Mouse (Mus musculus) hindbrain, embryonic 15.5 days (tissue): ENCODE results near the gene Fut1. TPM values are rescaled to one million over a fixed set of nuclear protein-coding genes. Genes with fewer than 3 reads are reported as not detected.
A peak's percentile ranks its signal among the peaks of the same experiment; 100 is the strongest.

Source experiments
- ATAC-seq: fragments of 200-750 bp; cut with Nextera tagmentation; 2 replicates; pipeline ENCODE4 v1.8.0; 2017; ENCODE audit warnings: low read depth, moderate number of reproducible peaks, moderate TSS enrichment; ENCODE audit not compliant: low FRiP score
- H3K27ac ChIP-seq: fragments of 300-500 bp; sonication (generic); replicated peaks from 2 replicates; pipeline ENCODE4 v1.5.1; 2015; ENCODE audit warnings: mild to moderate bottlenecking, inconsistent platforms
- H3K27me3 ChIP-seq: fragments of 300-500 bp; sonication (generic); 2 replicates; pipeline ENCODE4 v1.6.1; 2015; ENCODE audit warnings: control low read depth, inconsistent platforms
- H3K36me3 ChIP-seq: fragments of 300-500 bp; sonication (generic); 2 replicates; pipeline ENCODE4 v1.6.1; 2015; ENCODE audit warnings: control low read depth, inconsistent platforms
- H3K4me1 ChIP-seq: fragments of 300-500 bp; sonication (generic); replicated peaks from 2 replicates; pipeline ENCODE4 v1.6.1; 2015; ENCODE audit warnings: control low read depth, inconsistent platforms
- H3K4me2 ChIP-seq: fragments of 300-500 bp; sonication (generic); 2 replicates; pipeline ENCODE4 v1.6.1; 2015; ENCODE audit warnings: moderate library complexity, mild to moderate bottlenecking, inconsistent platforms
- H3K4me3 ChIP-seq: fragments of 300-500 bp; sonication (generic); 2 replicates; pipeline ENCODE4 v1.5.1; 2015; ENCODE audit warnings: mild to moderate bottlenecking, inconsistent platforms
- H3K9ac ChIP-seq: fragments of 300-500 bp; sonication (generic); 2 replicates; pipeline ENCODE4 v1.6.1; 2015; ENCODE audit warnings: inconsistent platforms
- H3K9me3 ChIP-seq: fragments of 300-500 bp; sonication (generic); 2 replicates; pipeline ENCODE4 v1.6.1; 2016; ENCODE audit warnings: control low read depth, inconsistent platforms
- WGBS: fragments of 180-500 bp; shearing (Covaris S2); methylation state at CpG from one replicate; pipeline ENCODE4 v1.1.7; 2015; 5-methylcytosine and 5-hydroxymethylcytosine counted together
- polyA plus RNA-seq: library from polyadenylated mRNA; unstranded; fragments of >200 nt; fragmentation: Nextera tagmentation; extraction: Ambion mirVana; gene quantifications from 2 replicates; pipeline ENCODE4 v1.2.1, GENCODE M21; 2015

The Fut1 gene
- polyA plus RNA-seq, 1 experiment from 2014 or later = not detected

DNA sequence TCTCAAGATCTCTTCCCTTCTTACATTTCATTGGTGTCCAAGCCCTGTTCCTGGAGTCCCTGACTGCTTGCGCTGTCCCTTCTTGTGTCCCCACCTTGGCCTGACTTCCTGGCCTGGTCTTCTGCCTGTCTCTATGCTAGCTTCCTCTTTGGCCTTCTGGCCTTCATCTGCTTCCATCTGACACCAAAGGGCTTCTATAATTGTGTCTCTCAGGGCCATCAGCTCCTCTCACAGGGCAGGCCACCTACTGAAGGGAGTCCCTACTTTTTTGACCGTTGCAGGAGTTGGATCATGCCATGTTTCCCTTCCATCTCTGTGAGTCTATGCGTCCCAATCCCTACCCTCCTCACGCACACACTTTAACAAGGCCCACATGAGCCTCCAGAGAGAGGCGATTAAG, 27.2 kb upstream of the Fut1 start:
- Histone ChIP-seq H3K4me3 (no peak overlapping the region), H3K27ac (peak overlapping the region; percentile 82), H3K36me3 (0 out of 2 replicates have a peak, but pooled peaks cover 4% of the 10 kb centered on the region), H3K9me3 (no peaks in the 10 kb centered on the region), H3K9ac (no peak overlapping the region), H3K4me2 (no peak overlapping the region; the same call in 1 of the 2 replicates), H3K27me3 (no peaks in the 10 kb centered on the region), H3K4me1 (peaks cover 9% of the 10 kb centered on the region)
- WGBS = 98% methylated on average over 5 of the region's 5 CpGs
- no peak for ATAC-seq

DNA sequence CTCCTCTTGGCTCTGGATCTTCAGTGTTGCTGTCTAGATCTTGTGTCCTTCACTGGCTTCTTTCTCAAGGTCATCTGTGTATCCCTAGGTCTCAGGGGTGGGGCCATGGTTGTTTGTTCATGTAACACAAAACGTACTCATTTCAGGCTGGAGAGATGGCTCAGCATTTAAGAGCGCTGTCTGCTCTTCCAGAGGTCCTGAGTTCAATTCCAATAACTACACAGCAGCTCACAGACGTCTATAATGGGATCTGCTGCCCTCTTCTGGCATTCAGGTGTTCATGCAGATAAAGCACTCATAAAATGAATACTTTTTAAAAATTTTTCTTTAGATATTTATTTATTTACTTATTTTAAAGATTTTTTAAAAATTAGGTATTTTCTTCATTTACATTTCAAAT, 26.2 kb upstream of the Fut1 start:
- WGBS = 63% methylated on average over 3 of the region's 3 CpGs
- Histone ChIP-seq H3K36me3 (no peaks in the 10 kb centered on the region), H3K4me3 (no peak overlapping the region), H3K9me3 (no peaks in the 10 kb centered on the region), H3K27me3 (no peaks in the 10 kb centered on the region), H3K9ac (no peak overlapping the region), H3K4me2 (no peak overlapping the region), H3K4me1 (peaks cover 9% of the 10 kb centered on the region), H3K27ac (no peak overlapping the region)
- ATAC-seq = no peak

DNA sequence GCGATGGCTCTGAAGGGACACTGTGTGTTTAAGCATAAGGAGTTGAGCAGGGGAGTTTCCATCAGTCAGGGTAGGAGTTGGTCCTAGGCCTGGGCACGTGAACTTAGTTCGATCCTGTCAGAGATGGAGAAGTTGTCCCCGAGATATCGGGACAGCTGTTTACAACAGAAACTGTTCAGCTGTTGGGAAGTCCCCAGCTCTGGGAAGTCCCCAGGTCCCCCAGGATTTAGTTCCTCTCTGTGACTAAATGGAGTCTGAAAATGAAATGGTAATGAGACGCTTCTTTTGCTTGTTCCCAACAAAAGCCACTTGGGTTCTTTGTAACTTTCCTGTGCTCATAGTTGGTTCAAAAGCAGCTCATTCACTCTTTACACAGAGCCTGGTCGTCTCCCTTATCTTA, 25.2 kb upstream of the Fut1 start:
- Histone ChIP-seq H3K4me3 (no peak overlapping the region), H3K36me3 (no peaks in the 10 kb centered on the region), H3K9me3 (no peaks in the 10 kb centered on the region), H3K9ac (no peak overlapping the region), H3K4me2 (no peak overlapping the region), H3K4me1 (peaks cover 9% of the 10 kb centered on the region), H3K27ac (no peak overlapping the region), H3K27me3 (no peaks in the 10 kb centered on the region)
- whole genome bisulfite sequencing = 76% methylated on average over 7 of the region's 7 CpGs
- ATAC-seq = no peak

DNA sequence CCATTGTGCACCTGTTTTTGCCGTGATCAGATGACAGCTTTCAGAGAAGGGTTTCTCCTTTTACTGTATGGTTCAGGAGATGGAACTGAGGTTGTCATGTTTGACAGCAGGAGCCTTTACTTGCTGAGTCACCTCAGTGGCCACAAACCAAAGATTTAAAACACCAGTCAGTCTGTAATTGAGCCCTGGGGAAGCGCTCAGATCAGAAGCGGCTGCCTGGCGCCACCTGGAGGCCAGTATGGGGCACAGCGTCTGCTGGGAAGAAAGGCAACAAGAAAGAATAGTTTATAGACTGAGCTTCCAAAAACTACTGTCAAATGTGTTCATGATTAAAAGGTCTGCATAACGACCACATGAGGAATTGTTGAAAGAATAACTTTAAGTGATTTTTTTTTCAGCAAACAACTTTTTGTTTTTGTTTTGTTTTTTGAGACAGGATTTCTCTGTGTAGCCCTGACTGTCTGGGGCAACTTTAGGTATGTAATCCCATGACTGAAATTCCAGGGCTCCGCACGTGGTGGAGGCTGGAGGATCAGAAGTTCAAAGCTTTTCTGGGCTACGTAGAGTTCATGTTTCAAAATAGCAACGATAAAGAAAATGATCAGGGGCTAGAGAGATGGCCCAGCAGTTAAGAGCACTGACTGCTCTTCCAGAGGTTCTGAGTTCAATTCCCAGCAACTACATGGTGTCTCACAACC, 23.8 kb upstream of the Fut1 start:
- H3K36me3 ChIP-seq = no peaks in the 10 kb centered on the region
- no peak overlapping the region for H3K9ac ChIP-seq
- H3K27ac ChIP-seq = no peak overlapping the region
- peaks cover 9% of the 10 kb centered on the region for H3K4me1 ChIP-seq
- no peak for ATAC-seq
- no peak overlapping the region for H3K4me3 ChIP-seq
- no peak overlapping the region for H3K4me2 ChIP-seq
- no peaks in the 10 kb centered on the region for H3K27me3 ChIP-seq
- H3K9me3 ChIP-seq = no peaks in the 10 kb centered on the region
- WGBS = 24% methylated on average over 10 of the region's 10 CpGs

DNA sequence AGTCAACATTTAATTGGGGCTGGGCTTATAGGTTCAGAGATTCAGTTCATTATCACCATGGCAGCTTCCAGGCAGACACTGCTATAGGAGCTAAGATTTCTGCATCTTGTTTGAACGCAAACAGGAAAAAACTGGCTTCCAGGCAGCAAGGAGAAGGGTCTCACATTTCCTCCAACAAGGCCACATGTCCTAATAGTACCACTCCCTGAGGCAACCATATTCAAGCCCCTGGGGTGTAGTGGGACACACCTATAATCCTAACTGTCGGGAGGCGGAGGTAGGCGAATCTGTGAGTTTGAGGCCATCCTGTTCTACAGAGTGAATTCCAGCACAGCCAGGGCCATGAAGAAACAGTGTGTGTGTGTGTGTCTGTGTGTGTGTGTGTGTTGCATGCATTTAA, 21.9 kb upstream of the Fut1 start:
- WGBS = 92% methylated on average over 4 of the region's 4 CpGs
- no peak for ATAC-seq

DNA sequence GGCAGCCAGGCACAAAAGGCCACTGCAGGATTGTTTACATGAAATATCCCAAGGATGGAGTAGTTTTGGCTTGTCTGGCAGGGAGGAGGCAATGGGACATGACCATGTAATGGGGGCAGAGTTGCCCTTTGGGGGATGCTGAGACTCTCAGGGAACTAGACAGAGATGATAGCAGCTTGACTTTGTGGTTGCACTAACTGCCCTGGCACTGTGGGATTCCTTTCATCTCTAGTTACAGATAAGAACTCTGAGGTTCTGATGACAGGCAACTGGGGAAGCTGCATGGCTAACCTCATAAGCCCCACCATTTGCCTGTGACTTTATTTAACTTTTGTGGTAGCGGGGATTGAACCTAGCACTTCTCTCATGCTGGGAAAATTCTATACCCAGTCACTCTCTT, 21.0 kb upstream of the Fut1 start:
- Histone ChIP-seq H3K9me3 (no peaks in the 10 kb centered on the region), H3K4me3 (no peak overlapping the region), H3K27ac (no peak overlapping the region), H3K36me3 (no peaks in the 10 kb centered on the region), H3K4me2 (no peak overlapping the region), H3K9ac (no peak overlapping the region), H3K27me3 (no peaks in the 10 kb centered on the region), H3K4me1 (no peaks in the 10 kb centered on the region)
- no peak for ATAC-seq
- 95% methylated on average over 1 of the region's 1 CpGs for WGBS

More for the DNA sequence above, 21.9 kb upstream of the Fut1 start:
- H3K27ac ChIP-seq = no peak overlapping the region
- H3K9me3 ChIP-seq = no peaks in the 10 kb centered on the region
- H3K27me3 ChIP-seq = no peaks in the 10 kb centered on the region
- H3K4me2 ChIP-seq = no peak overlapping the region
- no peaks in the 10 kb centered on the region for H3K36me3 ChIP-seq
- H3K4me3 ChIP-seq = no peak overlapping the region
- H3K4me1 ChIP-seq = no peaks in the 10 kb centered on the region
- no peak overlapping the region for H3K9ac ChIP-seq

DNA sequence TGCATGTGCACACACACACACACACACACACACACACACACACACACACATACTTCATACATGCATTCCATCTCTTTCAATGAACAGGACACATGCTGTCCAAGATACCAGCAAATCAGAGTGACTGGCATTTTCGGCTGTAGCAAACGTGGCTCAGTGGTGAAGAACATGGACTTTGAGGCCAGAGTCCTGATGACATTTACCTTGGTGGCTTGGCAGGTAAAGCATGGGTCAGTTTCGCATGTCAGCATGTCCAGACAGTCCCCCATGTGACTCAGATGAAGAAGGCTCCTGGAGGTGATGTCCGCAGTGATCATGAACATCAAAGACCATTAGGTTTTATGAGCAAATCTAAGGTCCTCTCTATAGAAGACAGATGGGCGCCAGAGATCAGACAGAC, 20.1 kb upstream of the Fut1 start:
- H3K27ac ChIP-seq = no peak overlapping the region
- no peaks in the 10 kb centered on the region for H3K27me3 ChIP-seq
- no peaks in the 10 kb centered on the region for H3K4me1 ChIP-seq
- ATAC-seq = no peak
- 95% methylated on average over 5 of the region's 5 CpGs for WGBS
- no peaks in the 10 kb centered on the region for H3K36me3 ChIP-seq
- no peak overlapping the region for H3K4me3 ChIP-seq
- H3K9ac ChIP-seq = no peak overlapping the region
- H3K9me3 ChIP-seq = no peaks in the 10 kb centered on the region
- H3K4me2 ChIP-seq = no peak overlapping the region

DNA sequence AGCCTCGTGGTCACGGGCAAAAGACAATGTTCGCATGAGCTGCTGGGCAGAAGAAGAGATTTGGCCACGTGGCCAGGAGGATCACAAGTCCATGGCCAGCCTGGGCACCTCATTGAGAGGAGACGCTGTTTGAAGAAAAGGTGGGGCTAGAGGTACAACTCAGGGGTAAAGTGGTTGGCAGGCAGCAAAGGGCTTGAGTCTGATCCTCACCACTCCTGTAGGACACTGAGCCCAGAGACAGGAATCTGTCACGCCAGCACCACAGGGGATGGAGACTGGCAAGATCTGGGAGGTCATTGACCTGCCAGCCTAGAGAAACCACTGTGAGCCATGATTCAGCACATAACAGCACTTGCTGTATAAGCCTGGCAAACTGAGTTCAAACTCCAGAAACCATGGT, 19.6 kb upstream of the Fut1 start:
- no peaks in the 10 kb centered on the region for H3K36me3 ChIP-seq
- WGBS = 91% methylated on average over 6 of the region's 6 CpGs
- no peak overlapping the region for H3K9ac ChIP-seq
- no peak overlapping the region for H3K4me3 ChIP-seq
- H3K9me3 ChIP-seq = no peaks in the 10 kb centered on the region
- H3K4me1 ChIP-seq = no peaks in the 10 kb centered on the region
- H3K27ac ChIP-seq = no peak overlapping the region
- H3K27me3 ChIP-seq = no peaks in the 10 kb centered on the region
- no peak for ATAC-seq
- no peak overlapping the region for H3K4me2 ChIP-seq

DNA sequence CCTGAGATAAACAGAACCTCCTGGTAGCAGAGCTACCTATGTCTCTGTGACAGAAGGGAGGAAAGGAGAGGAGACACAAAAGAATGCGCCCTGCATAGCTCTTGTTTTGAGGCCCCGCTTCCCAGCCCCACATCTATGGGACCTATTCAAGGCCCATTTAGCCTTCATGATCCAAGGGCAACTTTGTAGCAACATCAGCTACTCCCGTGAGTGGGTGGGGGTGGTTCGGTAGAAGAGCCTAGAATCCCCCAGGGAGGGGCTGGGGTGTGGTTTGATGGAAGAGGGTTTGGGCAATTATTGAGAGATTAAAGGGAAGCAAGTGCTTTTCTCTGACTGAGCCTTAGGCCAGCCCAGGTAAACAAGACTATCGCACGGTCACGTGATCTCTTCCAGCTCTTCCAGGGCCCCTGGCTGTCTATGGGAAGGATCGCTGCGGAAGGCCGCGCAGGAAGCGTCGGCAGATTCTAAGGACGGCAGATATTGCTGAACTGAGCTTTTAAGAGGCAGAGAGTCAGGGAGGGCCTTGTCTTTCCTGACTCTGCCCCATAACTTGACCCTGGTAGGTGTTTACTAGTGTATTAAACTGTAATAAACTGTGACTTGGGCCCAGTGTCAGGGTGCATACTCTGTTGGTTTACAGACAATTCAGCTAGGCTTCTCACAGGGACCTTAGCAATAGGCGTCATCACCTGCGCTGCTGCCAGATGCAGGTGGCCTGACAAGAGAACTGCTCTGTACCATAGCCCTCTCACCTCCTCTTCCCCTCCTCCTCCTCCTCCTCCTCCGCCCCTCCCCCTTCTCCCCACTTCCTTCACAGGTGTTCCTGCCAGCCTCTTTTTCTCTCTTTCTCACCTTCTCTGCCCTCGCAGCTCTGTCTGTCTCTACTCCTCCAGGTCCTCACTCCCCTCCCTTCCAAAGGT, 17.9 kb upstream of the Fut1 start:
- no peak overlapping the region for H3K27ac ChIP-seq
- no peak overlapping the region for H3K4me2 ChIP-seq
- no peaks in the 10 kb centered on the region for H3K27me3 ChIP-seq
- no peaks in the 10 kb centered on the region for H3K4me1 ChIP-seq
- H3K9ac ChIP-seq = no peak overlapping the region
- no peak for ATAC-seq
- 57% methylated on average over 18 of the region's 18 CpGs for WGBS
- H3K9me3 ChIP-seq = no peaks in the 10 kb centered on the region
- no peaks in the 10 kb centered on the region for H3K36me3 ChIP-seq
- no peak overlapping the region for H3K4me3 ChIP-seq

DNA sequence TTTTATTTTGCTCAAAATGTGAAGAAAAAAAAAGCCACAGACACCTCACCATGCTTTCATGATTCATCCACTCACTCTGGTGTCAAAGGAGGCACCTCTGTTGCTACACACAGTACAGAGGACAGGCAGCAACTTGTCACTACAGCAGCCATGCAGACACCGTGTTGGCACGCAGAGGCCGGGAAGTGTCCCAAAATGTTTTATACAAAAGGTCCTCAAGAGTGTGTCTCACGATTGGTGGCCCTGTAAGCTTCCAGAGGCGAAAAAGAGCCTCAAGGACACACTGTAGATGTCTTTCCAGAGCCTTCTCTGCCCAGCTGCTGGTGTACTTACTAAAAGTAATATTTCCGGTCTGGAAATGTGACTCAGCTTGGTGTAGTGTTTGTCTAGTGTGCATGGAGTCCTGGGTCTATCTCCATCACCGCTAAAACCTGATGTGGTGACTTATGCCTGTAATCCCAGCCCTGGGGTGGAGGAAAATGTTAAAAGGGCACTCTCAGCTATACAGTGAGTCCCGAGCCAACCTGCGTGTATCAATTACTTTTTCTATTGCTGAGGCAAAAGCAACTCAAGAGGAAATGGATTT, 11.3 kb upstream of the Fut1 start:
- H3K27ac ChIP-seq = no peak overlapping the region
- H3K9me3 ChIP-seq = no peaks in the 10 kb centered on the region
- H3K36me3 ChIP-seq = no peaks in the 10 kb centered on the region
- no peaks in the 10 kb centered on the region for H3K4me1 ChIP-seq
- no peak for ATAC-seq
- no peaks in the 10 kb centered on the region for H3K27me3 ChIP-seq
- no peak overlapping the region for H3K4me2 ChIP-seq
- WGBS = 86% methylated on average over 9 of the region's 9 CpGs
- H3K9ac ChIP-seq = no peak overlapping the region
- H3K4me3 ChIP-seq = no peak overlapping the region

DNA sequence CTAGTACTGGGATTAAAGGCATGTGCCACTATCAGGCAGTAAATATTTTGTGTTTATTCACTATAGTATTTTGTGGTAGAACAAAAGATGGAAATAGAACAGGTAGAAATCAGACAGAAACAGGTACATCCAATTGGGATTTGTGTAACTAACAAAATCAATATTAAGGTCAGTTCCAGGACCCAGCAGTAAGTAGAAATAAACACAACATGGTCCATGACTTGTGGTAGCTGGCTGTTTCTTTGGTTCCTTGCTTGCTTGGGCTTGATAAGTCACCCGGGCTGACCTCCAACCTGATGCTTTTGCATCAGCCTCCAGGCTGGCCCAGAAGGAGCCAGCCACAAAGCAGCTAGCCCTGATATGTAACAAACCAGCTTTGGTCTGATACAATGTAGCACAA, 7.6 kb upstream of the Fut1 start:
- Histone ChIP-seq H3K27ac (no peak overlapping the region), H3K9me3 (no peaks in the 10 kb centered on the region), H3K27me3 (no peaks in the 10 kb centered on the region), H3K4me1 (no peaks in the 10 kb centered on the region), H3K9ac (no peak overlapping the region), H3K36me3 (no peaks in the 10 kb centered on the region), H3K4me2 (no peak overlapping the region), H3K4me3 (no peak overlapping the region)
- ATAC-seq = no peak
- WGBS = 82% methylated on average over 1 of the region's 1 CpGs

DNA sequence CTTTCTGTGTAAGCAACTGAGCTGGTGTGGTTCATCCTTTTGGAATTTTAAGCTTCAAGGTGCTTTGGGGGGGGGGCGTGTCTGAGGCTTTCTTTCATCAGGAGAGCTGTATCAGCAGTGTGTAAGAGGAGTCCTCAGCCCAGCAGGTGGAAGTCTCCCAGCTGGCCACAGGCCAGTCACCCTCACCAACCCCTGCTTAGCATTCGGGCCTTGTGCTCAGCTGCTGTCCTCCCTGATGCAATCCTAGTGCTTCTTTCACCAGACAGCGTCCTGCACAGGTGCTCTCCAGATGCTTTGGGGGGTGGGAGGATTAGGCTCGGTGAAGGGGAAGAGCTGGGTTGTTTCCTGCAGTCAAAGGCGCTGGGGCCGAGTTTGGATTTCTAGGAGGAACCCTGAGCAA, 812 bp upstream of the Fut1 start:
- H3K27me3 ChIP-seq = peaks cover 36% of the 10 kb centered on the region
- no peak overlapping the region for H3K9ac ChIP-seq
- no peaks in the 10 kb centered on the region for H3K36me3 ChIP-seq
- H3K4me1 ChIP-seq = peaks cover 7% of the 10 kb centered on the region
- H3K4me2 ChIP-seq = no peak overlapping the region
- no peak overlapping the region for H3K27ac ChIP-seq
- no peak overlapping the region for H3K4me3 ChIP-seq
- no peak for ATAC-seq
- no peaks in the 10 kb centered on the region for H3K9me3 ChIP-seq
- 33% methylated on average over 6 of the region's 6 CpGs for WGBS
